Mouse (Mus musculus) midbrain, embryonic 16.5 days (tissue): ENCODE measurements around the gene Gm10912. TPM values are rescaled to one million over a fixed set of nuclear protein-coding genes. Genes with fewer than 3 reads are reported as not detected.
"Not testable (repeated sequence)": the region's sequence is repeated elsewhere in the genome, so short reads cannot be mapped to it uniquely, and the experiment has no call there.

Experiments used
- ATAC-seq: fragments of 200-750 bp; cut with Nextera tagmentation; 2 replicates; pipeline ENCODE4 v1.8.0; 2017; ENCODE audit warnings: moderate TSS enrichment
- H3K27ac ChIP-seq: fragments of 300-500 bp; sonication (generic); 2 replicates; pipeline ENCODE4 v1.5.1; 2014; ENCODE audit warnings: mild to moderate bottlenecking, low read length, mixed read lengths
- H3K27me3 ChIP-seq: fragments of 300-500 bp; sonication (generic); 2 replicates; pipeline ENCODE4 v1.6.1; 2014; ENCODE audit warnings: low read depth, low read length, mixed read lengths; ENCODE audit not compliant: control insufficient read depth, insufficient read depth
- H3K36me3 ChIP-seq: fragments of 300-500 bp; sonication (generic); 2 replicates; pipeline ENCODE4 v1.6.1; 2014; ENCODE audit warnings: mild to moderate bottlenecking, low read length, moderate library complexity, mixed read lengths; ENCODE audit not compliant: control insufficient read depth, insufficient read depth
- H3K4me1 ChIP-seq: fragments of 300-500 bp; sonication (generic); 2 replicates; pipeline ENCODE4 v1.6.1; 2014; ENCODE audit warnings: mild to moderate bottlenecking, low read length, mixed read lengths; ENCODE audit not compliant: control insufficient read depth, insufficient read depth
- H3K4me2 ChIP-seq: fragments of 300-500 bp; sonication (generic); 2 replicates; pipeline ENCODE4 v1.6.1; 2014; ENCODE audit warnings: mild to moderate bottlenecking, low read length, mixed read lengths
- H3K4me3 ChIP-seq: fragments of 300-500 bp; sonication (generic); 2 replicates; pipeline ENCODE4 v1.5.1; 2014; ENCODE audit warnings: low read depth, mild to moderate bottlenecking, low read length, moderate library complexity, mixed read lengths
- H3K9ac ChIP-seq: fragments of 300-500 bp; sonication (generic); 2 replicates; pipeline ENCODE4 v1.6.1; 2014; ENCODE audit warnings: low read depth, low read length, mixed read lengths
- H3K9me3 ChIP-seq: fragments of 300-500 bp; sonication (generic); replicated peaks from 2 replicates; pipeline ENCODE4 v1.6.1; 2014; ENCODE audit warnings: mild to moderate bottlenecking, low read length, mixed read lengths; ENCODE audit not compliant: control insufficient read depth, poor library complexity, severe bottlenecking
- WGBS: fragments of 180-500 bp; shearing (Covaris S2); extraction: QIAGEN DNeasy Blood & Tissue Kit; methylation state at CpG from one replicate; pipeline ENCODE4 v1.1.7; 2014; 5-methylcytosine and 5-hydroxymethylcytosine counted together
- polyA plus RNA-seq: library from polyadenylated mRNA; unstranded; fragments of >200 nt; fragmentation: Nextera tagmentation; extraction: Ambion mirVana; gene quantifications from 2 replicates; pipeline ENCODE4 v1.2.1, GENCODE M21; 2015

The Gm10912 gene
- polyA plus RNA-seq, 1 experiment from 2014 or later: not detected

DNA sequence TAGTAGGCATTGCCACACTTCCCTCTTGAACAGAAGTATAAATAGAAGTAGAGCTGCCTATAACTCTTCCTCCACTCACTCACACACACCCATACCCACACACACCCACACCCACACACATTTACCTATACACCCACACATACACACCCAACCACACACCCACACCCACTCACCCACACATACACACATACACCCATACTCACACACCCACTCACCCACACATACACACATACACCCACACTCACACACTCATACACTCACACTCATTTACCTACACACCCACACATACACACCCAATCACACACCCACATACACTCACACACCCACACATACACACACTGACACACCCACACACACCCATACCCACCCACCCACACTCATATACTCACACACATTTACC lies 16.8 kb downstream of the Gm10912 start:
- Histone ChIP-seq H3K27ac (no peak overlapping the region), H3K9ac (no peak overlapping the region), H3K27me3 (no peaks in the 10 kb centered on the region), H3K4me3 (no peak overlapping the region), H3K4me1 (no peaks in the 10 kb centered on the region), H3K4me2 (no peak overlapping the region), H3K9me3 (no peaks in the 10 kb centered on the region), H3K36me3 (no peaks in the 10 kb centered on the region)
- ATAC-seq: no peak

DNA sequence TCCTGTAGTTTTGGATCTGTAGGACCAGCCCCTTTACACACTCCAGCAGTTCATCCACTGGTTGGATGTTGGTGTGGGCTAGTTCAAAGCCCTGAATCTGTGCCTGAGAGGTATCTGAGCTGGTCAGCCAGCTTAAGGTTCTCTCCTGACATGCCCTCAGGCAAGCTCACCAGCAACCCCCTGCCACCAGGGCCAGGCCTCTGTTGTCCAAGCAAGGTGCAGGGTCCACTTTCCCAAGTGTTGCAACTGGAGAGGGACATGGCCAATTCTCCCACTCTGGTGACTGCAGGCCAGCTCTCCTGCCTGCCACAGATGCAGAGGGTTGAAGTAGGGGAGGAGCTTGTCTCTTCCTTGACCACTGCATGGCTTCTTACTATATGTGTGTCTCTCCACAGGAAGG lies 18.4 kb downstream of the Gm10912 start:
- not testable (repeated sequence) for H3K27me3 ChIP-seq, H3K27ac ChIP-seq, H3K4me3 ChIP-seq, H3K9ac ChIP-seq, ATAC-seq, H3K9me3 ChIP-seq, H3K4me2 ChIP-seq, H3K4me1 ChIP-seq, H3K36me3 ChIP-seq

DNA sequence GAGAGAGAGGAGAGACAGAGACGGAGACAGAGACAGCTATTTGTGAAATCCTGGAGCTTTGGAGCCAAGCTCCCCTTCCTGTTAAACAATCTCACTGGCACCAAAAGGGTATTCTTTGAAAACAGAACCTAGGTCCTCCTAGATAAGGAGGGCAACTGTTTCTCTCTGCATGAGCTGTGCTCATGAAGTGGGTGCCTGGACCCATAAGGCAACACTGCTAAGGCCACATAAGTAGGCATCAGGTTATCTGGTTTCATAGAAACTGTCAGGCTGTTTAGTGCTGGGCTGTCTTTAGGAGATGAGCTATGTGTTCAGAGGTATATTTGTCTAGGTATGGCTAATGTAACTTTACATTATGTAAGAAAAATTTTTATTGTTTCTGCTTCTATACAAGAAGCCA lies 21.9 kb downstream of the Gm10912 start:
- not testable (repeated sequence) for H3K9ac ChIP-seq, H3K27me3 ChIP-seq, H3K27ac ChIP-seq, H3K4me1 ChIP-seq, H3K4me3 ChIP-seq, H3K4me2 ChIP-seq, ATAC-seq, H3K36me3 ChIP-seq, H3K9me3 ChIP-seq
- 83% methylated on average over 1 of the region's 1 CpGs for WGBS

DNA sequence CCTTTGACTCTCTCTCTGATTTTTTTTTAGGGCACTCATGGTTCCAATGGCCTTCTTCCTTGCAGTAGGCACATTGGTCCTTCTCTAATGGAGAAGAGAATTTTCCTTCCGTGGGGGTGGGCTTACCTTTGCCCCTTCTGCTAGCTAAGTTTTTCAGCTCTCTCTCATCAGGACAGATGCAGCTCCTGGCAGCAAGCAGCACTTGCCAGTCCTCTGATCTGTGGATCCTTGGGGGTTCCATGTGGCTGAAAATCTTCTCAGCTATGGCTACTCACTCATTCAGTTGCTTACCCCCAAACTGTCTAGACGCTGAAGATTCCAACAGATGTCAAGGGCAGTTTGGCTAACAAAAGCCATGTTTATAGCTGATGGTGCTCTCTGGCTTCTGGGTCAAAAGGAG lies 27.7 kb downstream of the Gm10912 start:
- Histone ChIP-seq H3K4me2 (no peak overlapping the region), H3K36me3 (no peaks in the 10 kb centered on the region), H3K27ac (no peak overlapping the region), H3K4me3 (no peak overlapping the region), H3K27me3 (no peaks in the 10 kb centered on the region), H3K9me3 (no peaks in the 10 kb centered on the region), H3K4me1 (peaks cover 5% of the 10 kb centered on the region; the same call in 1 of the 2 replicates), H3K9ac (no peak overlapping the region)
- ATAC-seq: no peak
- 92% methylated on average over 2 of the region's 2 CpGs for WGBS

DNA sequence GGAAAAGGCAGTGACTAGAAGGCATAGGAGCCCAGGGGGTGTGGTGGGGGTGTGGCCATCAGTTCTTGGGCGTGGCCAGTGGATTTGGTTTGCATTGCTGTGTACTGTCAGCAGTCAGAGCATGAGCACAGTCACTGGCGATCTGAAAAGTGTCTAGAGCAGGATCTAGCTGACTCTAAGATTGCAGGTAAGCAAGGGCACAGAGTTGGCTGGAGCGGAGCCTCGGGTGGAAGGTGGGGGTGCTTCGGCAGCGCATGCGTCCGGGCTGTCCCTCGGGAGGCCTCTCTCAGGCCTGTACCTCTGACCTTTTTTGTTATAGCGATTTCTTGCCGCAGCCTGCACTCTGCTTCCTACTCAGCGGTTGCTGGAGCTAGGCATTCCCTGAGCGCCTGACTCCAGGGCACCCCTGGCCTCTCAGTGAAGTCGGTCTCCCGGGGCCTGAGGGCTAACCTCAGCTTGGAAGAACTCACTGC lies 30.2 kb downstream of the Gm10912 start, which contains the start of gene Cd59a:
Cd59a (plus strand) TSS at position 61 of the 473 bp plus-strand sequence.
- no peaks in the 10 kb centered on the region for H3K36me3 ChIP-seq
- no peaks in the 10 kb centered on the region for H3K27me3 ChIP-seq
- 0 out of 2 replicates have a peak within 1 kb of the TSS, but pooled peaks have one; percentile 53 for H3K27ac ChIP-seq
- ATAC-seq: peak; percentile 93
- H3K9ac ChIP-seq: peak within 1 kb of the TSS; percentile 59
- H3K4me2 ChIP-seq: peak within 1 kb of the TSS; percentile 53
- H3K4me3 ChIP-seq: peak within 1 kb of the TSS; percentile 37
- peaks cover 5% of the 10 kb centered on the region; the same call in 1 of the 2 replicates for H3K4me1 ChIP-seq
- WGBS: 4% methylated on average over 15 of the region's 15 CpGs
- H3K9me3 ChIP-seq: no peaks in the 10 kb centered on the region

DNA sequence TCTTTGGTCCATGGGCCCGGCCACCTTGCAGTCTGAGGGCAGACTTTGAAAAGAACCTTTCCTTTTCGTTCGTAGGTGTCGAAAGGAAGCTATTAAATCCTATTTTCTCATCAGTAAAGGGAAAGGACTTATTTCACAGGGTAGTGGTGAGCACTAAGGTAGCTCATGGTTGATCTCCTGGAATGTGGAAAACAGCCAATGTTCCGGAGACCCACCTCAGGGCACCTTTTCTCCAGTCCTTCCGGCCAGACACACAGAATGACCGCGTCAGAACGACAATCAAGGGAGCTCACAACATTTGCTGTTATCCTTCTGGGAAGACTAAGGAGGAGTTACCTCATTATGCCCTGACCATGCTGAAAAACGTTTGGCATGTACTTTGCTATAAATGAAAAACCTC lies 30.6 kb downstream of the Gm10912 start:
- no peaks in the 10 kb centered on the region for H3K27me3 ChIP-seq
- peak; percentile 19; the same call in 1 of the 2 replicates for ATAC-seq
- H3K36me3 ChIP-seq: no peaks in the 10 kb centered on the region
- no peaks in the 10 kb centered on the region for H3K9me3 ChIP-seq
- H3K4me2 ChIP-seq: peak overlapping the region; percentile 53
- 0 out of 2 replicates have a peak overlapping the region, but pooled peaks have one; percentile 53 for H3K27ac ChIP-seq
- 37% methylated on average over 10 of the region's 10 CpGs for WGBS
- H3K4me1 ChIP-seq: peaks cover 5% of the 10 kb centered on the region; the same call in 1 of the 2 replicates
- peak overlapping the region; percentile 37 for H3K4me3 ChIP-seq
- H3K9ac ChIP-seq: peak overlapping the region; percentile 59

DNA sequence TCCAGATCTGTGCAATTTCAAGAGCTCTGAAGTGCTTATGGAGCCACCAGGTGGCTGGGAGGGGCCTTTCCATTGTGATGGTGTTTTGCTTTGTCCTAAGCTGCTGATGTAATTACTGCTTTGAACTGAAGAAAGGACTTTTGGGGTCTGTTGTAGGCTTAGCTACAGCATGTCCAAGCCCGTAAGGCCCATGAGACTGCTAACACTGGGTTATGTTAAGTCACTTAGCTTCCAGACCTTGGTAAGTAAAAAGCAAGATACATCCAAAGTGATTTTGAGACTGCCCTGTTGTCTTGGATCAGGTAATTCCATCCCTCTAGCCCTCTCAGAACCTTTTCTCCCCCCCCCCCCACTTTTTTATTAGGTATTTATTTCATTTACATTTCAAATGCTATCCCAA lies 31.2 kb downstream of the Gm10912 start:
- H3K4me1 ChIP-seq, H3K4me3 ChIP-seq, H3K4me2 ChIP-seq, H3K9ac ChIP-seq, H3K36me3 ChIP-seq, H3K27ac ChIP-seq, H3K9me3 ChIP-seq, H3K27me3 ChIP-seq: not testable (repeated sequence)
- peak; percentile 16; the same call in 1 of the 2 replicates for ATAC-seq
- WGBS: 58% methylated on average over 1 of the region's 1 CpGs

DNA sequence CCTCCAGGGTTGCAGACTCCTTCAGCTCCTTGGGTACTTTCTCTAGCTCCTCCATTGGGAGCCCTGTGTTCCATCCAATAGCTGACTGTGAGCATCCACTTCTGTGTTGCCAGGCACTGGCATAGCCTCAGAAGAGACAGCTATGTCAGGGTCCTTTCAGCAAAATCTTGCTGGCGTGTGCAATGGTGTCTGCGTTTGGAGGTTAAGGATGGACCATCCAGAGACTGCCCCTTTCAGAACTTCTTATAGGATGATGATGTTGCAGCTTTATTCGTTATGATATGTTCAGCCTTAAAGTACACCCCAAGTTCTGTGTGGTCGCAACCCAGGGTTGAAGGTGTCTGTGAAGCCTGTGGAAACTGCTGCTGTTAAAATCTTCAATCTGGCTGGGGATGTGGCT lies 31.8 kb downstream of the Gm10912 start:
- H3K4me3 ChIP-seq, H3K36me3 ChIP-seq, H3K9me3 ChIP-seq, H3K4me2 ChIP-seq, H3K27me3 ChIP-seq, H3K4me1 ChIP-seq, H3K9ac ChIP-seq, ATAC-seq, H3K27ac ChIP-seq: not testable (repeated sequence)
- 96% methylated on average over 4 of the region's 4 CpGs for WGBS

DNA sequence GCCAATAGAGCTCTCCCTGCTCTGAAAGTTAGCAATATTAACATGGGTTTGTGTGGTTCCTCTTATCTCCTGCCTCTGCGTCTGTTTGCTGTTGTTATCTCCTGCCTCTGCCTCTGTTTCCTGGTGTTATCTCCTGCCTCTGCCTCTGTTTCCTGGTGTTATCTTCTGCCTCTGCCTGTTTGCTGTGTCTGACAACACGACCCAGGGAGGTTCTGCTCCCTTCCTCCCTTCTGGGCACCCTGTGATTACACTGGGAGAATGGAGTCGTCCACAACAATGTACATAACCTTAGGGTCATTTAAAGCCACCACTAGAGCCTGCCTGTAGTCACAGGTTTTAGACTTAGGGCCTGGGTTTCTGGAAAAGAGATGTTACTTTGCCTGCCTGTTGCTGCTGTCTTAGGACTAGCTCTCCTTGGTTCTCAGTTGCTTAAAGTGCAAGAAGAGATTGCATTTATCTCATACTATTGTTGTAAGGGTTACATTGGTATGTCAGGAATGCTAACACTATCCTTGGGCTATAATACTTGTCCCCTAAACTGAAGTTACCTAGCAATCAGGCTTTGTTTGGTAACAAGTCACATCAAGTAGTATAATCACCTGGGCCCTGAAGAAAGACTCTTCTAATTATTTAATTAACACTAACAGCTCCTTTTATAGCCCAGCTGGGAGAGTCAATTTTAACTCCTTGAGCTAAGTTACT lies 33.1 kb downstream of the Gm10912 start:
- Histone ChIP-seq H3K4me1 (peaks cover 5% of the 10 kb centered on the region; the same call in 1 of the 2 replicates), H3K9ac (no peak overlapping the region), H3K9me3 (no peaks in the 10 kb centered on the region), H3K27me3 (no peaks in the 10 kb centered on the region), H3K4me2 (no peak overlapping the region), H3K36me3 (no peaks in the 10 kb centered on the region), H3K27ac (no peak overlapping the region), H3K4me3 (no peak overlapping the region)
- 43% methylated on average over 3 of the region's 3 CpGs for WGBS
- no peak for ATAC-seq
